Mouse (Mus musculus) spleen, postnatal 14 days (tissue): ENCODE results near the gene Ppp1r37.
"Not testable (repeated sequence)": the region's sequence is repeated elsewhere in the genome, so short reads cannot be mapped to it uniquely, and the experiment has no call there.

Source experiments
- DNase-seq, 2 experiments: peaks; one replicate each; pipeline ENCODE4 v3.0.0; 2021 to 2022; ENCODE audit warnings: low spot score in 2 of 2

Ppp1r37 gene

DNA sequence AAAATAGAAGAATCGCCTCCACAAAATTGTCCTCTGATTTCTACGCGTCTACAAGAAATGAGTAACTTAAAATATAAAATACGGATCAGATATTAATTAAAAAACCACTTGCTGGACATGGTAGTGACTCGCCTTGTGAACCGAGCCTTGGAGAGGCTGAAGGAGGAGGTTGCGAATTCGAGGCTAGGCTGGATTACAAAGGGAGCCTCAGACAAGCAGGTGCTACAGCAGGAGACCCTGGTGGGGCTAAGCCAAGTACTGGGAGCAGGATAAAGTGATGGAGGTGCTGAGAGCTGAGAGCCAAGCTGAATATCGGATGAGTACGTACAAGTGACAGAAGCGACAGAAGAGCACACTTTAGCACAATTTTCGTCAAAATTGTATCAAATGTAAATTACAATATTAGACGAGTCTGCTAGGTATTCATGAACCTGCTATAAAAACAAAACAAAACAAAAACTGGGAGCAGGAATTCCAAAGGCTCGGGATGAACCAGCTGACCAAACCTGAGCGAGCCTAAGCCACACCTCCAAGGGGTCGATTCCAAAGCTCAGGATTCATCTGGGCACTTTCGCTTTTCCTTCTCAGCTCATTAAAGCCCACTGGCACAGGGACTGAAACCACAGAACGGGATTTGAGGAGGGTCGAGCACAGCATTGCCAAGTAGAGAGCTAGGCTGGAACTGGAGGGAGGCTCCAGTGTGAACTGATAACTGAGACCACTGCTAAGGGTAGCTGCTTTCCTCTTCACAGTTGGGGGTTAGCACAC, at the start of gene Ppp1r37:
Gene Ppp1r37, minus strand, starts transcription at position 434 of the 768 bp plus-strand sequence.
- DNase-seq, result no peak

DNA sequence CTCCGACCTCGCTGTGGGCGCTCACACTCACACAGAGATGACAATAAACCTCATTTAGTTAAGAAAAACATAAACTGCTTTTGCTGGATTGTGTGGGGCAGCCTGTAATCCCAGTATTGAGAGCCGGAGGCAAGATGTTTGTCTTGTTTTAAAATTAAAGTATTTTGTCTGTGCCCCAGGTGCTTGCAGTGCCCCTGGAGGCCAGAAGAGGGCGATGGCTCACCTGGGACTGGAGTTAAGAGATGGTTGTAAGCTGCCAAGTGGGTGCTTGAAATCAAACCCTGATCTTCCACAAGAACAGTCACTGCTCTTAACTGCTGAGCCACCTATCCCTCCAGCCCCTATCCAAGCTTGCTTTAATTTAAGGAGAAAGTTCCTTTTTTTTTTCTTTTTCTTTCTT, 48.1 kb upstream of the Ppp1r37 start:
- no peak for DNase-seq

GRCm38 (mm10) chr7:19609641-19610332, 46.9 kb upstream of the Ppp1r37 start:
- DNase-seq, result no peak

DNA sequence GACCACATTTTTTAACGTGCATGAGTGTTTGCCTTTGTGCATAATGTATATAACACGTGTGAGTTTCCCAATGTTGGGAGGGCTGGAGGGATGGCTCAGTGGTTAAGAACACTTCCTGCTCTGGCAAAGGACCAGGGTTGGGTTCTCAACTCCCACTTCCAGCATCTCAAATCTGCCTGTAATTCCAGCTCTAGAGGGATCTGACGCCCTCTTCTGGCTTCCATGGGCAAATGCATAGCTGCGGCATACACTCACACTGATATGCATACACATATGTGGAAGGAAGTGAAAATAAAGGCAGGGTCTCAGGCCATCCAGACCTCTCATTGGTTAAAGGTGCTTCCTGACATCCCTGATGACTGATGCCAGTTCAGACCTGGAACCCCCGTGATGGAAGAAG, 44.4 kb upstream of the Ppp1r37 start:
- DNase-seq, result no peak

DNA sequence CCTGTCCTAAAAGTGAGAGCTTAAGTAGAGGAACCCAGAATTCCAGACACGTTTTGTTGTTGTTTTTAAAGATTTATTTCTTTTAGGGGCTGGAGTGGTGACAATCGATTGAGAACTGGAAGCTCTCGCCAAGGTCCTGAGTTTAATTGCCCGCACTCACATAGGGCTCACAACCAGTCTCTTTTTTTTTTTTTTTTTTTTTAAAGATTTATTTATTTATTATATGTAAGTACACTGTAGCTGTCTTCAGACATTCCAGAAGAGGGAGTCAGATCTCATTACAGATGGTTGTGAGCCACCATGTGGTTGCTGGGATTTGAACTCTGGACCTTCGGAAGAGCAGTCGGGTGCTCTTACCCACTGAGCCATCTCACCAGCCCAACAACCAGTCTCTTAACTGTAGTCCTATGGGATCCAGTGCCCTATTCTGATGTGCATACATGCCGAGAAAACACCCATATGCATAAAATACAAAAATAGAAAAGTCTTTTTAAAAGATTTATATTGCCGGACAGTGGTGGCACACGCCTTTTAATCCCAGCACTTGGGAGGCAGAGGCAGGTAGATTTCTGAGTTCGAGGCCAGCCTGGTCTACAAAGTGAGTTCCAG, 41.8 kb upstream of the Ppp1r37 start:
- DNase-seq, result not testable (repeated sequence)

DNA sequence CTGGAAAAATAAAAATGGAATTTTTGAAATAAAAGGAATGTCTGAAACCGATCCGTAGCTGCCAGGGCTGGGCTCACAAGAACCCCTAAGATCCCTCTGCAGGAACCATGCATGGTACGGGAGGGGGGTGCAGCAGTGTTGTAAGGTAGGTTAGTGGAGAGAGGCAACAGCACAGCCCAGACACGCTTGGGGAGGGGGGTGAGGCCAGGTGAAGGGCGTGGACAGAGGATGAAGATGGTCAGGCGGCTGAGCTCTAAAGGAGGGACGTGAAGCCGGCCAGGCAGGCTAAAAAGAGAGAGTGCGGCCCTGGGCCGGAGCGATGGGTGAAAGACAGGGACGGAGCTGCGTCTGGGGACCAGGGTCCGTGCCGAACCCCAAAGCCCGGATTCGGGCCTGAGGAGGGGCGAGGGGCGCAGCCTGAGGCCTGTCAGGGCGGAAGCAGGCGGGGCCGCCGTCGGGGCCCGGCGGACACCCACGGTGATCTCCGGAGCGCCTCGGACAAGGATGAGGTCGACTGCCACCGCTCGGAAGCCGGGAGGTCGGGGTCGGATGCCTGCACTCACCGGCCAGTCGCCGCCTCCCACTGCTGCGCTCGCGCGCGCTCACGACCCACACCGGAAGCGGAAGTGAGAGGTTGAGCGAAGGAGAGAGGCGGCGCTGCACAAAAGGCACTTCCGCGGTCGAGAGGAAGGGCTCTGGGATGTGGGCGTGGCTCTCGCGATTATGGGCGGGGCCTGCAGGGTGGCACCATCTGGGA, 41.2 kb upstream of the Ppp1r37 start, which contains the start of gene Clasrp:
Gene Clasrp, minus strand, starts transcription at position 638 of the 757 bp plus-strand sequence.
- DNase-seq, result peak; percentile 95 to 96

GRCm38 (mm10) chr7:19603055-19603454, 40.2 kb upstream of the Ppp1r37 start:
- no peak for DNase-seq

DNA sequence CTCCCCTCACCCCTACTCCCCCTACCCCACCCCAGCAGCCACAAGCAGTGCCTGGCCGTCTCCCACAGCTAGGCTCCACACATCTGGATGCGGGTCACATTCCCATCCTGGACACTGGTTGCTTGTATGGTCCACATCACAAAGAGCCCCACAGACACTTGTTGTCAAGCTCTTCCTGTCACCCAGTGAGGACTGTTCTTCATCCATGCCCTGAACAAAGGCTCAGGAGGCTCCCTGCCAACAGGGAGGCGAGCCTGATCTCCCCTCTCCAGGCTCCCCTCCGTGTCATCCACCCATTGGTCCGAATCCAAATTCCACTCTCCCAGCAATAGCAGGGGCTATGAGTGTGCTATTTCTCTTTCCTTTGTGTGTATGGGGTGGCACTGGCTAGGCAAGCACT, 37.7 kb upstream of the Ppp1r37 start:
- no peak for DNase-seq

- no peak for DNase-seq
These were observed 30.3 kb upstream of the Ppp1r37 start for GRCm38 (mm10) chr7:19593061-19593730.

- peak; percentile 49 to 78 for DNase-seq
These were observed 27.0 kb upstream of the Ppp1r37 start for GRCm38 (mm10) chr7:19589917-19590316.

- peak; percentile 39 to 65 for DNase-seq
These were observed 26.3 kb upstream of the Ppp1r37 start for GRCm38 (mm10) chr7:19589207-19589606.

DNA sequence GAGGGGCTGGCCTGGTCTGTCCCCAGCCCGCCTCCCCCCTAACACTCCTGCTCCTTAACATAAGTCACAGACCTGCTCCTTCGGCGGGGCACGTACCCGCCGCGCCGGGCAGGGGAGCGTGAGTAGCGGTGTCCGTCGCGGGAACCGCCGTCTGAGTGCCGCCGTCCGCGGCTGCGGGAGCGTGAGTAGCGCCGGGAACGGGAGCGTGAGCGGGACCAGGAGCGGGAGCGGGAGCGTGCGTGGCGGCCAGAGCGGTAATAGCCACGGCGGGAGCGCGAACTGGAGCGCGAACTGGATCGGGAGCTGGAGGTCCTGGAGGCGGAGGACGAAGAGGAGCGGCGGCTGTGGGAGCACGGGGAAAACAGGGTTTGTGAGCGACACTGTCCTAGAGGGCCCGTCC, 23.4 kb upstream of the Ppp1r37 start:
- no peak for DNase-seq

DNA sequence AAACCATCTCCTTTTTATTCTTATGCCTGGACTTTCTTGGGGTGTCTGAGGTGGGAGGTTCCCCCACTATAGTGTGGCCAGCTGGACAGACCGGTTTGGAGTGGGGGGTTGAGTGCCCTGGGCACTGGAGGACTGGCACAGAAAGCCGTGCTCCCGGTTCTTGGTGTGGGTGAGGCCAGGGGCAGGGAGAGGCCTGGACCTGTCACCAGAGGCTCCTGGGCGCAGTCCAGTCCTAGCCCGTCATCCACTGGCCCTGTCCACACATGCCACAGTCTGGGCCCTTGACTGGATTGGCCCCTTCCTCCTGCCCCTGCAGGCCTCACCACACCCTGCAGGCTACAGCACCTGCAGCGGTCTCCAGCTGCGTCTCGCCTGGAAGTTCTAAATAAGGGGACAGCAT, 17.8 kb upstream of the Ppp1r37 start:
- DNase-seq, result no peak

- no peak for DNase-seq
These were observed 16.9 kb upstream of the Ppp1r37 start for GRCm38 (mm10) chr7:19579751-19580150.

GRCm38 (mm10) chr7:19578436-19578835, 15.6 kb upstream of the Ppp1r37 start:
- DNase-seq, result no peak

DNA sequence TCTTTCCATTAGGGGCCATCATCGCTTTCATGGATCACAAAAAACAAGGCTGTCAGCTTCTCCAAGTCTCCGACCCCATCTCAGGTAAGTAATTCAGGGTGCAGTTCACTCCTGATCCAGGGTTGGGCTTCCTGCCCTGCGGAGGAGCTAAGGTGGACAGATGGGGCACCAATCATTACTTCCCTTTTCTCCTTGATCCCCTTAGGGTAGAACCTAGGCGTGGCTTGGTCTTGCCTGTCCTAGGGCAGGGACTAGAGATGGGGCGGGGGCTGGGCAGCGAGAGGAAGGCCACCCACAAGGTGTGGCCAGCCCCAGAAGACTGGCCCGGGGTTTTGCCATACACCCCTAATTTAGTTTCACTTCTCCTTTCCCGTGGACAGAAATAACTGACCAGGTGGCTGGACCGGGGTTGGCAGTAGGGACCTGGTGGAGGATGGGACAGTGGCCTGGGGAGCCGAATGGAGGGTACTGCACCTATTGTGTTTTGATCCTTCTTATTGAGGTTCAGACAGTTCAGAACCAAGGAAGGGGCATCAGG, 15.1 kb upstream of the Ppp1r37 start:
- peak in 1 of 2 experiments; percentile 42 for DNase-seq

GRCm38 (mm10) chr7:19577141-19577852, 14.4 kb upstream of the Ppp1r37 start, which contains the start of the genes Zfp296 and Gemin7:
Gene Zfp296 (plus strand): TSS chr7:19577287.
Gene Gemin7 (minus strand): TSS chr7:19577595.
- DNase-seq, result peak; percentile 37 to 51

- DNase-seq, result no peak
These were observed 12.7 kb upstream of the Ppp1r37 start for GRCm38 (mm10) chr7:19575559-19575958.

DNA sequence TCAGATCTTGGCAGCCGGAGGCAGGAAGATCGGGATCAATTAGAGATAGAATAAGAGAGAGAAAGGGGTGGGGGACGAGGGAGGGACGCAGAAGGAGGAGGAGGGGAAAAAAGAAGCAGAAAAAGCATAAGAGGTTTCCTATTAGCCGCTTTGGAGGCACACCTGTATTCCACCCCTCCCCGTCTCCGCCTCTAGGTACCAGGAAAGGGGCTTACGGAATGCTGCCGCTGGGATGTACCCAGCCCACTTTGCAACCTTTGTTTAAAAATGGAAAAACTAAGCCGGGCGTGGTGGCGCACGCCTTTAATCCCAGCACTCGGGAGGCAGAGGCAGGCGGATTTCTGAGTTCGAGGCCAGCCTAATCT, 10.9 kb upstream of the Ppp1r37 start:
- DNase-seq, result no peak
